Mouse (Mus musculus) bone marrow macrophage, adult 2 months (primary cell): ENCODE results near the gene Elmsan1.

ENCODE experiments used
- CTCF ChIP-seq: IDR thresholded peaks from 2 replicates; pipeline ENCODE4 v1.5.1; 2012; ENCODE audit warnings: low read depth, mild to moderate bottlenecking, low read length, moderate library complexity
- POLR2A ChIP-seq: IDR thresholded peaks from 2 replicates; pipeline ENCODE4 v1.6.1; 2012; ENCODE audit warnings: mild to moderate bottlenecking, low read depth, low read length, borderline replicate concordance

- TF ChIP-seq CTCF = peak; percentile 79; the same call in 1 of the 2 replicates
- no peak for TF ChIP-seq POLR2A
Measured at GRCm38 (mm10) chr12:84161616-84162433, 56.9 kb downstream of the Elmsan1 start.
